Mouse (Mus musculus) left cerebral cortex, postnatal 36 days (tissue): ENCODE data around the gene Ppfibp2. TPM values are rescaled to one million over a fixed set of nuclear protein-coding genes. Genes with fewer than 3 reads are reported as not detected.

Source experiments
- DNase-seq, 2 experiments: peaks; one replicate each; pipeline ENCODE4 v3.0.0; 2021 to 2022; ENCODE audit warnings: low spot score in 2 of 2, mixed read lengths in 1 of 2
- intact Hi-C: fragments of 180-260 bp; cut with DNase I; formaldehyde crosslinking; loops from one replicate; pipeline ENCODE4 v1.15.1; 2025
- total RNA-seq, 2 experiments: library from RNA; stranded (reverse); gene quantifications; 2 replicates each; pipeline ENCODE4 v1.2.3; 2021

Ppfibp2 gene
- total RNA-seq, 2 experiments from 2014 or later, result 5.2 to 7.0 TPM

DNA sequence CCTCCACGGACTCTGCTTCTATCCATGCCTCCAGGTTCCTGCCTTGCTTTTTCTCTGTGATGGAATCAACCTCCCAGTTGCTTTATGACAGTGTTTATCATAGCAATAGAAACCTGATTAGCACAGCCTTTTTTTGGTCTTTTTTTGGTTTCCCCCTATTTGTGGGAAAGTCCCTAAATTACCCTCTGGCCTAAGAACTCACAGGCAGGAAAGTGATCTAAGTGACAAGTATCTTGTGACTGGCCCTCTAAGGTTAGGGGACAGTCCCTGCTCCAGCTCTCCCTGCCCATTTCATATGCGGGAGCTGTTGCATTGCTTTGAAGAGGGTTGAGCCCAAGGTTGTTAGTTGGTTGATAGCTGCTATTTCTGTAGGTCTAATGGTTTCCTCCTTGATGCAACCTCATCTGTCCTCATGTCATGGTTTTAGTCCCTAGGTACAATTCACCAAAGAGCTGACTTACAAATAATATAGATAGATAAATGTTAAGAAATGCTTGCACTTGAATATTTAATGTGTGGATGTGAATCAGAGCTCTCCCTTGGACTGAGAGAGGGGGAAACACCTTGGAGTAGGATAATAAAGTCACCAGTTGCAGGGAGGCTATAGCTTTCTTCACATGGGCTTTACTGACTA, 14.7 kb downstream of the Ppfibp2 start:
- no peak for DNase-seq
- intact Hi-C loops, result no loop called here

GRCm38 (mm10) chr7:107610880-107611279, 15.9 kb downstream of the Ppfibp2 start:
- no peak for DNase-seq
- intact Hi-C loops, result no loop called here

GRCm38 (mm10) chr7:107618028-107618992, 23.3 kb downstream of the Ppfibp2 start:
- intact Hi-C loops, result no loop called here
- no peak for DNase-seq

- intact Hi-C loops, result no loop called here
- DNase-seq, result no peak
Observed at GRCm38 (mm10) chr7:107619225-107619624, 24.2 kb downstream of the Ppfibp2 start.

DNA sequence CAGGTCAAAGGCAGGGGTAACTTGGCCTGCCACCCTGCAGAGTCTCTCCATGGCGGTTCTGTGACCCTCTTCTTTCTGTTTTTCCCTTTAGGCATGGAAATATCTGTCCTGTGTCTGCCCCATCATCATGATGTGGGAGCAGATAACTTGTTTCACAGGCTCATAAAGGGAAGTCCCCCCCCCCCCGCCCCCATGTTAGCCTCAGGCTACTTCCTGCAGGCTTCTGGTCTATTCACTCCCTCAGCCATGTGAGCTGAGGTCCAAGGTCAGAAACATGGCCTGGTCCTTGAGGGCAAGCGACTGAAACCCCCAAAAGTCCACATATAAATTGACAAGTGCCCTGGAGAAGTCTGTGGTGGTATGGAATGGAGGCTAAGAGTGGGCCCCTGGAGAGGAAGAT, 25.1 kb downstream of the Ppfibp2 start:
- intact Hi-C loops, result no loop called here
- no peak for DNase-seq

GRCm38 (mm10) chr7:107624432-107624831, 29.4 kb downstream of the Ppfibp2 start:
- DNase-seq, result no peak
- intact Hi-C loops, result no loop called here

DNA sequence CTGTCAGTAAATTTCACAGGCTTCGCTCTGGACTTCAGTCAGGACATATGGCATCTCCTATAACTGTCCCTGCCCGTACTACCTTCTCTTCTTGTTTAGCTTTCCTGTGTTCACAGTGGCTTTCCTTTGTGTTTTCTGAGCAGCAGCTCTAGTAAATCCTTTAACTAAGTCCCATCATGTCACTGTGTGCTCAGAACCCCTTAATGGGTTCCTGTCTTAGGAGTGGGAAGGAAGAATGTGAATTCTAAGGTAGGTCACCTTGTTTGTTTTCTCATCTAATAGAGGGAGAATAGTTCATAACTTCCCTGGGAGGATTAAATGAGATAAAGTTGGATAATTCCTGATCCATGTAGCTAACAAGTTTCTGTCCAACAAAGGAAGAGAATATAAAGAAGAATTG, 30.1 kb downstream of the Ppfibp2 start, which contains the start of gene 5330417H12Rik:
Gene 5330417H12Rik, minus strand, starts transcription at position 101 of the 400 bp plus-strand sequence.
- intact Hi-C loops, result no loop called here
- DNase-seq, result no peak

DNA sequence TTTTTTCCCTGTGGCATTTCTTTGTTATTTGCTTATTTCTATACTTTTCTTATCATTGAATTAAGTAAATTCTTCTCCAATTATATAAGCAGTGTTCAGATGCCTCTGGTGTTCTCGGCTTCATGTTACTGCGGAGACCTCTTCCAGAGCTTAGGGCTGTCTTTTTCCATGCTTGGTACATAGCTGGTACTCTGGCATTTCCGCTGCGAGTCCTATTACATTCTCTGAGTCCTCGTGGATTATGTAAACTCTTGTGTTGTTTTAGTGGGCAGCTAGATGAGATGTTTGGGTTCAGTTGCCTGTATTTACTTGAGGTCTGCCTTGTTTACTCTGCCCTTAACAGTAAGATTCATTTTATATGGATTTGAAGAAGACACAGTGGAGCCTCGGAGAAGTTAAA, 30.8 kb downstream of the Ppfibp2 start:
- intact Hi-C loops, result no loop called here

DNA sequence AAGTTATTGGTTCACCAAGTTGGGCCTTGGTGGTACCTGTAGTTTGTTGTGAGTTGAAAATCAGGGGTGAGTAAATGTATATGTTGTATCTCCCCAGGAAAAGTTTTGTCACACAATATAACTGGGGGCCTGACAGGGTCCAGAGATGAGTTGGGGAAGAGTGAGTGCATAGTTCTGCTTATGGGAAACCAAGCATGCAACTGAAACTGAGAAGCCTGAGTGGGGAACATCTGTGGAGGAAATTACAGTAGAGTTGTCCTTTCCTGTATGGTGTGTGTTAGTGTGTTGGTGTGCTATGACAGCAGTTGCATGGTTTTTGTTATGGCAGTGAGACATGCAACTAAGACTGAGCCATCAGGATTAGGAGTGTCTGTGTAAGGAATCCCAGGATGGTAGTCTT, 33.4 kb downstream of the Ppfibp2 start:
- no peak for DNase-seq
- intact Hi-C loops, result no loop called here

More for the DNA sequence above, 30.8 kb downstream of the Ppfibp2 start:
- DNase-seq, result no peak

GRCm38 (mm10) chr7:107633201-107633600, 38.2 kb downstream of the Ppfibp2 start:
- intact Hi-C loops, result no loop called here
- DNase-seq, result no peak

DNA sequence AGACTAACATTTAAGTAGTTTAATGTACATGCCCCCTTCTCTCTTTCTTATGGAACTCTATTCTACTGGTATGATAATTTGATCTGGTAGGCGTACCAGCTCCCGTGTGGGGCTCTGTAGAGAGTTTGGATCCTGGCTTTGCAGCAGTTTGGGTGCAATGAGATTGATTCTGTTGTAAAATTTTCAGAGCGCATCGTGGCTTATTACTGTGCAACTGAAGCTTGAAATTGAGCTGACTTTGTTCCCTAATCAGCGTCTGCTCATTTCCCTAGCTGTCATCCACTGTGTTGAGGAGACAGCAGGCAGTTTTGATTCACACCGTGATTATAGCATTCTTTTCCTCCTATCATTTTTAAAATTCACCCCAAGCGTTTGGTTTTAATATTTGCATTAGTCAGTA, 42.4 kb downstream of the Ppfibp2 start:
- DNase-seq, result no peak
- intact Hi-C loops, result no loop called here

- no peak for DNase-seq
- intact Hi-C loops, result no loop called here
Observed at GRCm38 (mm10) chr7:107638026-107638425, 43.0 kb downstream of the Ppfibp2 start.

DNA sequence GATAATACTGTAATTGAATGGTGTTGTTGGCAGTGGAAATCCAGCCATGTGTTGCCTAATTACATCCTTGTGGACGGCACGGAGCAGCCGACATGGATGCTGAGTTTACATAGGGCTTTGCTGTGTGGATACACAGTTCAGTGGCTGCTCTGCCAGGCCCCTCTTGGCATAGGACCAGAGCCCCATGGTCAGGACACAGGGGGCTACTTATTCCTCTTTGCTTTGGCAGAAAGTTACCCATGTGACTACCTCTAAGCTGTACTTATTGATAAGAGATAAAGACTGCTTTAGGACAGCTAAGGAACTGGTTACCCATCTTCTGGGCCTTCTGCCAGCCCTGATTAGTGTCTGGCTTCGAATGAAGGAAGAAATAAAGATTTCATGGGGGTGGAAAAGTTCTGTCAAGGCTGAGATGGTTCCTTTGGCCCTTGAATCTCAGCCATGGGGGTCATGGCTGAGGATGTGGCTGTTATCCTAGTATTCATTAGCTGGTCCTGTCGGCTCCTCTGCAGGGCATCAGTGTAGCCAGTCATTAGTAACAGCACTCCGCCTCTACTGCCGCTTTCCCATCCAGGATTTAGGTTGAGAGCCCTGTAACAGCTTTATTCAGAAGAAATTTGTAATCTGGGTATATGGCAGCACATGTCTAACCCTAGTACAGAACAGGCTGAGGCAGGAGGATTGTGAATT, 47.7 kb downstream of the Ppfibp2 start:
- DNase-seq, result no peak
- intact Hi-C loops, result no loop called here

DNA sequence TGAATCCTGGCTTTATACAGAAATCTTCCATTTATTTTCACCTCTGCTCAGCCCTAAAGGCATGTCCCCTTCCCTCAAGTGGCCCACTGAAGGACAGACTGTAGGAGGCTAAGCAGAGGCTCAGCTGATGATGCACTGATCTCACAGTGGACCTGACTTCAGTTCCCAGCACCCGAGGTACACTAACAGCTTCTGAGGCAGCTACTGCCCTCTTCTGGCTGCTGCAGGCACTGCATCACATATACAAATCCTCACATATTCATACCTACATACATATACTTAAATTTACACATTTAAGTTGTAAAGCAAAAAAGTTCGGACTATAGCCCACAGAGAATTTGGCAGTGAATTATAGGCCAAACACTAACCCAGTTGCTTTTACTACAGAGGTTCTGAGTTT, 50.0 kb downstream of the Ppfibp2 start:
- DNase-seq, result no peak
- intact Hi-C loops, result no loop called here

DNA sequence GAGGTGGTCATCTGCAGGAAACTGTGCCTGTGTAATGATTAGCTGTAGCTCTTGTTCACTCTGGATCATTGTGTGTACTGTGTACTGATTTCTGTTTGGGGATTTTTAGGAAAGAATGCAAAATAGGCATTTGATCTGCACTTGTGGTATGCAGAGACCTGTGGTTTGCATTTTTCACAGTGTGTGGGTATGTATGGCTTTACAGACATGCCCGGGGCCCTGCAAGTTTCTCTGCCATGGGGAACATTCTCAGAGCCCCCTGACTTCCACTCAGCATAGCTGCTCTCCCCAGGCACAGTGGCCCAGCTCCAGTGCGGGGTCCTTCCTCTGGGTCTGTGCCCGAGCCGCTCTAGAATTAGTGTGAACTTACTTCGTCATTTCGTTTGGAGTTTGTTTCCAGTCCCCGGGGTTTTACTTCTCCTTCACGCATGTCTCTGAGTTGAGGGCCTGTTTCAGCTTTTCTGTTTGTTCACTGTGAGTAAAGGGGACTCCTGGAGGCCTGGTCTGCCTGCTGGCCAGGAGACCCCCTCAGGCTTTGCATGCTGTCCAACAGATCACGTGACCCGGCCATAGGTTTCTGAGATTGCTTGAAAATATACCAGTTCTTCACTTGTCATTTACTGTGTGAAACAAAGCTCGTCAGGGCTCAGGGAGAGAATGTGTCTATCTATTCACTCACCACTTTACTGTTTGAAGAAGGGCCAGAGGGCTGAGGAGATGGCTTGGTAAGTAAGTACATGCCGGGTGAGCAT, 54.1 kb downstream of the Ppfibp2 start:
- intact Hi-C loops, result no loop called here
- DNase-seq, result no peak

DNA sequence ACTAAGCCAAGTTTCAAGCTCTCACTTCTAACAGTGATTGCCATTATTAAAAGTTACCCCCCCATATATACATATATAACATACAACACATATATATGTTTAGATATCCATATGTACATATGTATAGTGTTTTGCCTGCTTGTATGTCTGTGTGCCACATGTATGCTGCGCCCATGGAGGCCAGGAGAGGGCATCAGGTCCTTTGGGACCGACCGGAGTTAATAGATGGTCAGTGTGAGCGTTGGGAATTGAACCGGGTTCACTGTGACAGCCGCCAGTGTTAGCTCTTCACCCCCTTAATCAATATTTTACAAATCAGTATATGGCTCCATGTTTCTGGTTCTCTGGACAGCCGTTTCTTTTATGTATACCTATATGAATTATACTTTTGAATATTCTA, 55.0 kb downstream of the Ppfibp2 start:
- intact Hi-C loops, result no loop called here
- no peak for DNase-seq

- DNase-seq, result no peak
- intact Hi-C loops, result no loop called here
Observed at GRCm38 (mm10) chr7:107651821-107652220, 56.8 kb downstream of the Ppfibp2 start.

GRCm38 (mm10) chr7:107656451-107656850, 61.4 kb downstream of the Ppfibp2 start:
- DNase-seq, result no peak
- intact Hi-C loops, result no loop called here

GRCm38 (mm10) chr7:107659186-107659918, 64.3 kb downstream of the Ppfibp2 start:
- intact Hi-C loops, result no loop called here
- DNase-seq, result no peak
